Mouse (Mus musculus) T-helper 17 cell (primary cell): Measurements from ENCODE around the gene Rars2.

Experiments used
- in situ Hi-C, 2 experiments: fragments of 300-600 bp; cut with MboI, MseI; formaldehyde crosslinking; loops; 1 replicate in 1 of 2; 2 replicates in 1 of 2; pipeline ENCODE4 v1.15.1; 2025; ENCODE audit warnings: high pct_unique_total_duplicates in 2 of 2

Rars2 gene

DNA sequence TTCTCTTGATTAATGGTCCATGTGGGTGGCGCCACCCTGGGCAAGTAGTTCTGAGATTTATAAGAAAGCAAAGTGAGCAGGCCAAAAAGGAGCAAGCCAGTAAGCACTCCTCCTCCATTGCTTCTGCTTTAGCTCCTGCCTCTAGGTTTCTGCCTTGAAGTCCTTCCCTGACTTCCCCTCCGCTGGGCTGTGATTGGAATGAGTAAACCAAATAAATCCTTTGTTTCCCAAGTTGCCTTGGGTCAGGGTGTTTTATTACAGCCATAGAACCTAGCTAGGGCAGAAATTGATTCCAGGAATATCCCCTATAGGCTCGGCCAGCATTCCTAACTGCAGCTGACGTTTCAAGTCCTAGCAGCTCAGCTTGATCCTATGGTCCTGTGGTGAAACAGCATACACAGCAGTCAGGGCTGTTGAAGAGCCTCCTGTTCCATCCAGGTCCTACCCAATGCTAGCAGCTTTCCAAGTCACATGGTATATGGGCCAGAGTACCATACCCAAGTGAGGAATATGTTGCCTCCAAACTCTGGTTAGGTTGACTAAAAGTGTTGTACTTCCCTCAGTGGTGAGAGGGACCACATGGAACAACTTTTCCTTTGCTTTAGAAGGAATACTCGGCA, 25.1 kb downstream of the Rars2 start:
- in situ Hi-C loops, result no loop called here

DNA sequence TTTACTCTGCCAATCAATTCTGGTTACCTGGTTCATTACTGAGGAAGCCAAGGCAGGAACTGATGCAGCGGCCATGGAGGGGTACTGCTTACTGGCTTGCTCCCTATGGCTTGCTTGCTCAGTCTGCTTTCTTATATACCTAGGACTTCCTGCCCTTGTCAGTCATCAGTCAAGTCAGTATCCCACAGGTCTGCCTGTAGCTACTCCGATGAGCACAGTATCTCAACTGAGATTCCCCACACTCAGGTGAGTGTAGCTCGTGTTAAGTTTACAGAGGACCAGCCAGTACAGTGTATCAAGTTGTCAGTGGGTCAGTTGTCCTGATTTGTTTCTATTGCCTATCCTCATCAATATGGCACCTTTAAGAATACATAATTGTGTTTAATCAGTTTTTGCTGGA, 26.0 kb downstream of the Rars2 start:
- in situ Hi-C loops, result no loop called here

DNA sequence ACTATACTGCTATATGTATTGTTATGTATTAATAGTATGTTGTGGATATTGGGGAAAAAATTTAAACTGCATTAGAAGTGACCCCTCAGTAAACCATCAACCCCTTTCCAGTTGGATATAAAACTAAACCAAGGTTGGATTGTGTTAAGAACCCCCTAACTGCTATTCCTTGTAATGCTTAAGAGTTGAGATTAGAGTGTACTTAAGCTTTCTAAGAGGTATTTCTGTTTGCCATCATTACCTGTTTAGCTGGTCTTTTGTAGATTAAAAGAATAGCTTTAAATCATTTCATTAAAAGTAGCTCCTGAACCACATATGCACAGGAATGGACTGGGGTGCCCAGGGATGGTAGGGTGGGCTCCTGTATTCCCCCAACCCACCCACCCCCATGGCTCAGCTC, 30.0 kb downstream of the Rars2 start:
- in situ Hi-C loops, result no loop called here

DNA sequence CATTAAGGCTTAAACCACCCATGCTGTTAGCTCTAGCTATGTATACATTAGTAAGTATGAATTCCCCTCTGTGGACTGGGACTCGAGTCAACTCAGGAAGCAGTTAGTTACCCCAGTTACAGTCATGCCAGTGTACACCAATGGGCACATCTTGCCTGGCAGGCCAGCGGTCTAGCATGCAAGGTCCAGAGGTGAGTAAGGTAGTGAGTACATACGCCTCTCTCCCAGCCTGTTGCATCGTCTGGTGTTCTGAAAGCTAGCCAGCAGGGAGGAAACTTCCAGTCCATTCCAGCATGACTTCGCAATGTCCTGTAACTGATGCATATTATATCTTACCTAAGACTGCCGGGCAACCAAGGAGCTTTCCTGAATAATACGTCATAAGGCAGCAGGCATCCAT, 38.4 kb downstream of the Rars2 start:
- in situ Hi-C loops, result no loop called here

DNA sequence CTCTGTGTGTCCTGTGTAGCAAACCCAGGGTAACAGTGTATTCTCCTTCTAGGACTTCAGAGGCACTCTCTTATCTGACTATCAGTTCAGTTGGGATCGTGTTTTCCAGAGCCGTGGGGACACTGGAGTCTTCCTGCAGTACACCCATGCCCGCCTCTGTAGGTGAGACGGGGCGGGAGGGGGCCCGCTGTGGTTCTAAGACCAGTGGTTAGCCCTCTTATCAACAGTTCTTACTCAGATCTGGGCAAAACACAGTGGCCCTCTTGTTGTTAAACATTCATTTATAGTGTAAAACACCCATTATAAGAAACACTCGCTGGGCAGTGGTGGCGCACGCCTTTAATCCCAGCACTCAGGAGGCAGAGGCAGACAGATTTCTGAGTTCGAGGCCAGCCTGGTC, 41.3 kb downstream of the Rars2 start:
- in situ Hi-C loops, result no loop called here

DNA sequence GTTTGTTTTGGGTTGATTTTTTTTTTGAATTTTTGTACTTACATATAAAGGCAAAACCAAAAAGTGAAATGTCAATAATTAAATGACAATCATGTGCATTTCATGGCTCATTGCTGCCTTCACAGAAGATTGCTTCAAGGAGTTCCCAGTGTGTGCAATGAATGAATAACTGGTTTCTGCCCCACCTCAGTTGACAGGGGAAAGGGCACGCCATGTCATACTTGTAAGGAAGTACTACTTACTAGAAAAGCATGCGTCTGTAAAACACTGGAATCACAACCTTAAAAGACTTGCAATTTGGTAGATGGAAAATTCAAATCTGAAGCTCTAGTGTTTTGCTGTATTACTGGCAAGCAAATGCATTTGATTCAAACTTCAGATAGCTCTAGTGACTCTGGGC, 44.3 kb downstream of the Rars2 start:
- in situ Hi-C loops, result no loop called here

DNA sequence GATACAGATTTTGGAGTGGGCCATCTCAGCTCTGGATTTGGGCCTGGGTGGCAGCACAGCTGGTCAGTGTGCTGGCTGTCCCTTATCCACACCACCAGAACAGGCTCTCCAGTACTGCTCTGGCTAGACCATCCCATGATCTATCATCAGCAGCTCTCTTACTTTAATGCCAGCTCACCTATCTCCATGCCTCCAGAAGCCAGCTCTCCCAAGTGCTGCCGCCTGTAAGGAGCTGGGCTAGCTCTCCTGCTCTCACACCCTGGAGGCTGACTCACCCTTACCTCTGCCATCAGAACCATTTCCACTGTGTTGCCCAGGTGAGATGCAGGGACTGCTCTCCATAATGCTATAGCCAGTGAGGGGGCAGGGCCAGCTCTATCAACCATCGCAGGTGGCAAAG, 46.8 kb downstream of the Rars2 start:
- in situ Hi-C loops, result no loop called here

DNA sequence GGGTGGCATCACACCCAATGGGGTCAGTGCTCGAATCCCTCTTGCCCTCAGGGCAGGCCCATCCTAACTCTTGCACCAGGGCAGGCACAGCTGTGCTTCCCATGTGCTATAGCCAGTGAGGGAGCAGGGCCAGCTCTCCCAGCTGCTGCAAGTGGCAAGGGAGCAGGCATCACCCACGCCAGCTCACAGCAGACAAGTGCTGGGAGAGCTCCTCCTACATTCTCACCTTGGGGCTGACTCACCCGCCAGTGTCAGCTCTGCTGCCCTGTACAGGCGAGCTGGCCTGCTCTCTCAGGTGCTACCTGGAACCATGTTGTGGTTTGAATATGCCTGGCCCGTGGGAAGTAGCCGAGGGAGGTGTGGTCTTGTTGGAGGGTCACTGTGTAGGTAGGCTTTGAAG, 47.2 kb downstream of the Rars2 start:
- in situ Hi-C loops, result no loop called here

DNA sequence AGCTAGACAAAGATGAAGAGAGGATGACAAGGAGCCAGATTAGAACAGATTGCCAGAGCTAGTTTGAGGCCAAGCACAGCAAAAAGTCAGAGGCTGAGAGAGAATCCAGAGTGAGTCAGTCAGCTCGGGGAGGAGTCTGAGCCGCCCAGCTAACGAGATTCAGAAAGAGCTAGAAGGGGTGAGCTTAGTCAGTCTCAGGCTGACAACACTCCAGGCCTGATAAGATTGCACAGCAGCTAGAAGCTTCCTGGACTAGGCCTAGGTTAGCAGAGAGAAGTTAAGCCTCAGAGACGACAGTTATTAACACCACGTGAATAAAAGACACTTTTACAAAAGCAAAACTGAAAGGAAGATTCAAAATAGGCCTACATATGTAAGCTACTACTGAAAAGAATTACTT, 53.2 kb downstream of the Rars2 start:
- in situ Hi-C loops, result no loop called here

DNA sequence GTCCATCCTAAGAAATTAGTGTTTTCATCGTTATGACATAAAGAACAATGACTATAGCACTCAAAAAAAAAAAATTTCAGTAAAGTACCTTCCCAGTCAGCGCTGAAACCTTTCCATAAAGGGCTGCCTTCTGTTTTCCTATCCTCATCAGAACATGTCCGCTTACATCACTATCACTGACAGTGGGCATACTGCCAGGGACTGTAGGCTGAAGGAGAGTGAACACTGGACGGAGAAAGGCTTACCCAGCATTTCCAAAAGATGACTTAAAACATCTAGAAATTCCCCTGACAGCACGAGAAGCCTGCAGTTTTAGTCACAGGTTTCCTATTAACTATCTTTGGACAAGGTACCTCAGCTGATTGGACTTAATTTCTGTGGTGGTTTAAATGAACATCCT, 59.0 kb downstream of the Rars2 start:
- in situ Hi-C loops, result no loop called here

DNA sequence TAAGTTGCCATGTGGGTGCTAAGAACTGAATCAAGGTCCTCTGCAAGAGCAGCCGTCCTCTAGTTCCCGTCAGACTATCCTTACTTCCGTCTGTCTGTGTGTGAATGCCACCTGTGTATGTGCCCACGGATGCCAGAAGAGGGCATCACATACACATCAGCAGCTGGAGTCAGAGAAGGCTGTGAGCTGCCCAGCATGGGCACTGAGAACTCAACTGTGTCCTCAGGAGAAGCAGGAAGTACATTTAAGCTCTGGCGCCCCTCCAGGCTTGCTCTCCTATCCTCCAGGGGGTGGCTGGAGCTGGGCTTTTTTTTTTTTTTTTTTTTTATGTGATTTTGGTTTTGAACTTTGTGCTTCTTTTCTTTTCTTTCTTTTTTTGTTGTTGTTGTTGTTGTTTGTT, 65.8 kb downstream of the Rars2 start:
- in situ Hi-C loops, result loop anchor here in 1 of 2 experiments (5.0 to 25.0 kb wide), 2 partner anchors 102 to 232 kb away; no protein-coding TSS in a partner anchor

DNA sequence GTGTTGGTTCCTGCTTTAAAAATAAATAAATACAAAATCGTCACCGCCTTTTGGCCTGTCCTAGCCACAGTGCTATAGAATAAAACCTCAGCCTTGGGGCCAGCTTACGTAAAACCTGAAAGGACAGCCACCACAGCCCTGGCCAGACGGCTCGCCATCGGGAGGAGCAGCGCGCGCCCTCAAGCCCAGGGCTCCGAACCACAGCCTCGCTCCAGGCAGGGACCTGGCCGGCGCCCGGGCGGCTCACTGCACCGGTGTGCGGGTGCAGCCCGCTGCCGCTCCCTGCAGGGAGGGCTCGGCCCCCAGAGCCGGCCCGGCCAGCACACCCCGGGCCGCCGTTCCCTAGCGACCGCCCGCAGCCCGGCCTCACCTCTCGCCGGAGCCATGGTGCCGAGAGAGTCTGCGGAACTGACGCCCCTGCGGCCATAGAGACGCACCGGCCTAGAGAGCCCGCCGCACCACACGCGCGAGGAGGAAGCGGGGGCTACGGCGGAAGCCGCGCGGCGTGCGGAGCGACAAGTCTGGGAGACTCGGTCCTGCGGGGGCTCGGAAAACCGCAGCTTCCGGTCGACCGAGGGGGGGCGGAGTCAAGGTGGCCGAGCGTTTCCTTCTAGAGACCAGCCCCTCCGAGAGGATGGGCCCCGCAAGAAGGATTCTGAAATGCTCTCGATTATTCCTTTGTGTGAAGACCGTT, 72.3 kb downstream of the Rars2 start, which contains the start of gene Slc35a1:
Gene Slc35a1 (minus strand): TSS at position 565 of the 694 bp plus-strand sequence.
- in situ Hi-C loops, result loop anchor here in 1 of 2 experiments (25.0 kb wide), 1 partner anchor 225 kb away; no protein-coding TSS in a partner anchor

DNA sequence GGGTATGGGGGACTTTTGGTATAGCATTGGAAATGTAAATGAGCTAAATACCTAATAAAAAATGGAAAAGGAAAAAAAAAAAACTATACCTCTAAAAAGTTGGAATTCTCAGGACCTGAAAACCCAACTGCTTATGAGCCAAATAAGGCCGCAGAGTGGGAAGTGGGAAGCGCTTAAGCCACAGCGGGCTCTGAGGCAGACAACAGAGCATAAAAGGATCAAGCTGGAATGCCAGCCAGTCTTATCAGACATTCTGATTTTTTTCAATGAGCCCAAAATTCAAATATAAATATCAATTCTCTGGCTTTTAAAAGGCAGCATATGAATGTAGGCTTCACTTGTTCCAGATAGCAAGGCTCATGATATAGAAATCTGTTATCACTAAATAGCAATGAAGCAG, 73.3 kb downstream of the Rars2 start:
- in situ Hi-C loops, result loop anchor here in 1 of 2 experiments (25.0 kb wide), 1 partner anchor 224 kb away; no protein-coding TSS in a partner anchor

DNA sequence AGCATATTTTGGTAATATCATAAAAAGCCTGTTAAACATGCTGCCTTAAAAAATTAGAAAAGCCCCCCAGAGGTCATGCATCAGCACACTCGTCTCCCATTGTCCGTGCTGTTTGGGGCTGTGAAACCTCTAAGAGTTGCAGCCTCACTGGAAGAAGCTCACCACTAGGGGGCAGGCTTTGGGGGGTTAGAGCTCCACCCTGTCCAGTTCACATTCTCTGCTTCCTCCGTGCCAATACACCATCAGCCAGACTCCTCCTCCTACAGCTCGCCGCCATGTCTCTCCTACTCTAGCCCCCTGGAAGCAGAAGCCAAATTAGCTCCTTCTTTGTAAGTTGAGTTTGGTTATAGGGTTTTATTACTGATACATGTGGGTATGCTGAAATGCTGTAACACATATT, 86.8 kb downstream of the Rars2 start:
- in situ Hi-C loops, result loop anchor here in 1 of 2 experiments (10.0 kb wide), 1 partner anchor 213 kb away; no protein-coding TSS in a partner anchor

DNA sequence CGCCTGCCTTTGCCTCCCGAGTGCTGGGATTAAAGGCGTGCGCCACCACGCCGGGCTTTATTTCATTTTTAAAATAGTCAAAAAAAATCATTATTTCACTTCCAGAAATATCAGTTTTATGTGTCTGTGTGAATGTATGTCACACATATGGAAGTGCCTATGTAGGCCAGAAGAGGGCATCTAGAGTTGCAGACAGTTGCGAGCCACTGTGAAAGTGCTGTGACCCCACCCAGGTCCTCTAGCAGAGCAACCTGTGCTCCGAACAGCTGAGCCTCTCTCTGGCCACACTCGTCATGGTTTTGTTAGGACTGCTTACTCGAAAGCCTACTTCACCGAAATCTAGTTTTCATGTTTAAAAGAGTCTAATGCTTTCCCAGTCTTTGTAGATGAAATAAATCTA, 87.5 kb downstream of the Rars2 start:
- in situ Hi-C loops, result loop anchor here in 1 of 2 experiments (10.0 kb wide), 1 partner anchor 213 kb away; no protein-coding TSS in a partner anchor

DNA sequence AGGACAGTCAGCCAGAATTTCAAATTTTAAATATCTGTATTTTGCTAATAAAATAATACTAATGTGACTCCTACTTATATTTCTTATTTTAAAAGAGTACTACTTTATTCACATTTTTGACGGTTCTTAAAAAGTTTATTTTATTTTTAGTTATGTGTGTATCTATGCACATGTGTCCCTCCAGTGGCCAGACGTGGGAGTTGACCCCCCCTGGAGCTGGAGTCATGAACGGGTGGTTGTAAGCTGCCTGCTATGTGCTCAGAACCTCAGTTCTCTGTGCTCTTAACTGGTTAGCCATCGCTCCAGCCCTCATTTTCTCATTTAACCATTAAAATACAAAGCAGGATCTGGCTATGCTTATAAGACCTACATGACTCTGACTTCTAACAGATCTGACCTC, 88.3 kb downstream of the Rars2 start:
- in situ Hi-C loops, result loop anchor here in 1 of 2 experiments (10.0 kb wide), 1 partner anchor 212 kb away; no protein-coding TSS in a partner anchor

DNA sequence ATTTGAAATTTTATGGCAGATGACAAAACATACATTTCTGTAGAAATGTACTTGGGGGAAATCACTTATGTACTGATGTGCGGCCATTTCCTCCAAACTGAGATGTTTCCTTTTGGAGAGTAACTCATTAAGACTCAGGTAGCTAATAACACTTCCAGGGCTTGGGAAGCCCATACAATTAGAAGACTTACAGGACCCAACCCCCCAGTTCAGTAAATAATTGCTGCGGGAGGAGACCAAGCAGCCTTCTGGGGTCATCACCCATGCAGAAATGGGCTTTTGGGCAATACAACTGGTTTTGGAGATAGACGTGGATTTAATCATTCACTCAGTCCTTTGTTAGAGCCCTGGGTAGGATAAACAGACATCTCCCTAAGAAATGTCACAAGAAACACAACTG, 92.5 kb downstream of the Rars2 start:
- in situ Hi-C loops, result loop anchor here in 1 of 2 experiments (10.0 kb wide), 1 partner anchor 208 kb away; no protein-coding TSS in a partner anchor

DNA sequence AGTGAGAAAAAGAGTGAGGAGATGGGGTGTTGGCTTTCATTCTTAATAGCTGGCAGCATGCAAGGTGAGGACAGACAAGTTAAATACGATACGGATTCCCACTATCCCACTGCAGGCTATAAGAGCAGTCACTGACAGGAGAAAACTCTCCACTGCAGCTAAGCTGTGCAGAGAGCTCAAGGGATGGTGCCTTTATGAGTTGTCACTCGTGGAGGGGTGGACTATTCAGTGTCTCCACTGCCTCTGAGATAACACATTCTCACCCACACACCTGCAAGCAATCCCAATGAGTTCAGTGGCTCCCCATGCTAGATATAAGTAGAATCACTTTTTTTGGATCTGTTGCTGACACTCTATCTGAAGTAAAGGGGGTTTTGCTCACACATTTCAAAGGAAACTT, 93.4 kb downstream of the Rars2 start:
- in situ Hi-C loops, result loop anchor here in 1 of 2 experiments (10.0 kb wide), 1 partner anchor 207 kb away; no protein-coding TSS in a partner anchor
